Mouse (Mus musculus) c-Kit-negative CD71-positive TER-119-positive erythroid progenitor cells, embryonic 14.5 days (primary cell): Measurements from ENCODE around the gene Pspc1.

ENCODE experiments used
- DNase-seq: peaks from one replicate; pipeline ENCODE4 v3.0.0-alpha.2; 2013; ENCODE audit warnings: low read depth, low spot score

Pspc1 gene

GRCm38 (mm10) chr14:56702644-56703043, 75.5 kb downstream of the Pspc1 start:
- no peak for DNase-seq

GRCm38 (mm10) chr14:56697836-56698235, 80.3 kb downstream of the Pspc1 start:
- DNase-seq: no peak

- no peak for DNase-seq
Measured at GRCm38 (mm10) chr14:56695495-56695894, 82.6 kb downstream of the Pspc1 start.

GRCm38 (mm10) chr14:56689766-56690165, 88.3 kb downstream of the Pspc1 start:
- DNase-seq: no peak

GRCm38 (mm10) chr14:56689116-56689515, 89.0 kb downstream of the Pspc1 start:
- DNase-seq: no peak

- no peak for DNase-seq
Measured at GRCm38 (mm10) chr14:56685426-56685825, 92.7 kb downstream of the Pspc1 start.
